Mouse (Mus musculus) embryonic facial prominence, embryonic 15.5 days (tissue): ENCODE data around the gene Fam83c. TPM values are rescaled to one million over a fixed set of nuclear protein-coding genes. Genes with fewer than 3 reads are reported as not detected.
"Not testable (repeated sequence)": the region's sequence is repeated elsewhere in the genome, so short reads cannot be mapped to it uniquely, and the experiment has no call there.

Experiments
- ATAC-seq: fragments of 200-750 bp; cut with Nextera tagmentation; 2 replicates; pipeline ENCODE4 v1.8.0; 2017; ENCODE audit warnings: low read depth, moderate TSS enrichment; ENCODE audit not compliant: insufficient number of reproducible peaks, low FRiP score, low TSS enrichment
- H3K27ac ChIP-seq: fragments of 300-500 bp; sonication (generic); replicated peaks from 2 replicates; pipeline ENCODE4 v1.5.1; 2015; ENCODE audit warnings: mild to moderate bottlenecking, inconsistent platforms
- H3K27me3 ChIP-seq: fragments of 300-500 bp; sonication (generic); 2 replicates; pipeline ENCODE4 v1.6.1; 2015; ENCODE audit warnings: inconsistent platforms
- H3K36me3 ChIP-seq: fragments of 300-500 bp; sonication (generic); 2 replicates; pipeline ENCODE4 v1.6.1; 2015; ENCODE audit warnings: mild to moderate bottlenecking, inconsistent platforms
- H3K4me1 ChIP-seq: fragments of 300-500 bp; sonication (generic); 2 replicates; pipeline ENCODE4 v1.6.1; 2015; ENCODE audit warnings: inconsistent platforms
- H3K4me2 ChIP-seq: fragments of 300-500 bp; sonication (generic); replicated peaks from 2 replicates; pipeline ENCODE4 v1.6.1; 2015; ENCODE audit warnings: mild to moderate bottlenecking, inconsistent platforms
- H3K4me3 ChIP-seq: fragments of 300-500 bp; sonication (generic); replicated peaks from 2 replicates; pipeline ENCODE4 v1.5.1; 2015; ENCODE audit warnings: mild to moderate bottlenecking, inconsistent platforms
- H3K9ac ChIP-seq: fragments of 300-500 bp; sonication (generic); 2 replicates; pipeline ENCODE4 v1.6.1; 2015; ENCODE audit warnings: inconsistent platforms
- H3K9me3 ChIP-seq: fragments of 300-500 bp; sonication (generic); replicated peaks from 2 replicates; pipeline ENCODE4 v1.6.1; 2016; ENCODE audit warnings: inconsistent platforms
- WGBS: fragments of 180-500 bp; shearing (Covaris S2); methylation state at CpG from one replicate; pipeline ENCODE4 v1.1.7; 2015; 5-methylcytosine and 5-hydroxymethylcytosine counted together
- polyA plus RNA-seq: library from polyadenylated mRNA; unstranded; fragments of >200 nt; fragmentation: Nextera tagmentation; extraction: Ambion mirVana; gene quantifications from 2 replicates; pipeline ENCODE4 v1.2.1, GENCODE M21; 2015

Fam83c gene
- polyA plus RNA-seq, 1 experiment from 2014 or later, result 4.8 TPM

- no peaks in the 10 kb centered on the region for H3K27me3 ChIP-seq
- no peaks in the 10 kb centered on the region for H3K9me3 ChIP-seq
- H3K9ac ChIP-seq, result no peak overlapping the region
- no peak for ATAC-seq
- no peak overlapping the region for H3K4me2 ChIP-seq
- H3K4me3 ChIP-seq, result no peak overlapping the region
- no peaks in the 10 kb centered on the region for H3K4me1 ChIP-seq
- WGBS, result 89% methylated on average over 6 of the region's 6 CpGs
- H3K27ac ChIP-seq, result no peak overlapping the region
- peaks cover 22% of the 10 kb centered on the region; the same call in 1 of the 2 replicates for H3K36me3 ChIP-seq
Observed at GRCm38 (mm10) chr2:155861581-155861980, 26.9 kb upstream of the Fam83c start.

GRCm38 (mm10) chr2:155860102-155860501, 25.4 kb upstream of the Fam83c start:
- H3K36me3 ChIP-seq, result peaks cover 30% of the 10 kb centered on the region; the same call in 1 of the 2 replicates
- H3K9me3 ChIP-seq, result no peaks in the 10 kb centered on the region
- no peak overlapping the region for H3K4me2 ChIP-seq
- no peaks in the 10 kb centered on the region for H3K4me1 ChIP-seq
- H3K9ac ChIP-seq, result no peak overlapping the region
- H3K4me3 ChIP-seq, result no peak overlapping the region
- no peak overlapping the region for H3K27ac ChIP-seq
- 82% methylated on average over 7 of the region's 7 CpGs for WGBS
- H3K27me3 ChIP-seq, result no peaks in the 10 kb centered on the region
- no peak for ATAC-seq

- no peak overlapping the region for H3K27ac ChIP-seq
- no peaks in the 10 kb centered on the region for H3K27me3 ChIP-seq
- H3K36me3 ChIP-seq, result peaks cover 60% of the 10 kb centered on the region
- no peak overlapping the region for H3K4me3 ChIP-seq
- ATAC-seq, result no peak
- 65% methylated on average over 5 of the region's 5 CpGs for WGBS
- no peaks in the 10 kb centered on the region for H3K9me3 ChIP-seq
- H3K4me2 ChIP-seq, result no peak overlapping the region
- H3K9ac ChIP-seq, result no peak overlapping the region
- no peaks in the 10 kb centered on the region for H3K4me1 ChIP-seq
Observed at GRCm38 (mm10) chr2:155852536-155852935, 17.9 kb upstream of the Fam83c start.

GRCm38 (mm10) chr2:155850120-155850519, 15.5 kb upstream of the Fam83c start:
- H3K4me3 ChIP-seq, result no peak overlapping the region
- H3K4me2 ChIP-seq, result no peak overlapping the region
- H3K36me3 ChIP-seq, result peaks cover 60% of the 10 kb centered on the region
- no peak overlapping the region for H3K9ac ChIP-seq
- no peaks in the 10 kb centered on the region for H3K9me3 ChIP-seq
- H3K27me3 ChIP-seq, result no peaks in the 10 kb centered on the region
- no peak overlapping the region for H3K27ac ChIP-seq
- H3K4me1 ChIP-seq, result no peaks in the 10 kb centered on the region
- 84% methylated on average over 7 of the region's 7 CpGs for WGBS
- no peak for ATAC-seq

- H3K4me1 ChIP-seq, result no peaks in the 10 kb centered on the region
- WGBS, result 56% methylated on average over 7 of the region's 7 CpGs
- H3K9ac ChIP-seq, result no peak overlapping the region
- peaks cover 65% of the 10 kb centered on the region for H3K36me3 ChIP-seq
- no peaks in the 10 kb centered on the region for H3K9me3 ChIP-seq
- no peak overlapping the region for H3K4me2 ChIP-seq
- ATAC-seq, result no peak
- no peak overlapping the region for H3K4me3 ChIP-seq
- no peaks in the 10 kb centered on the region for H3K27me3 ChIP-seq
- H3K27ac ChIP-seq, result no peak overlapping the region
Observed at GRCm38 (mm10) chr2:155849464-155849863, 14.8 kb upstream of the Fam83c start.

GRCm38 (mm10) chr2:155848291-155848690, 13.6 kb upstream of the Fam83c start:
- no peaks in the 10 kb centered on the region for H3K9me3 ChIP-seq
- no peak overlapping the region for H3K4me3 ChIP-seq
- no peak overlapping the region for H3K4me2 ChIP-seq
- H3K27me3 ChIP-seq, result no peaks in the 10 kb centered on the region
- no peak overlapping the region for H3K9ac ChIP-seq
- 38% methylated on average over 6 of the region's 6 CpGs for WGBS
- no peak overlapping the region for H3K27ac ChIP-seq
- H3K4me1 ChIP-seq, result no peaks in the 10 kb centered on the region
- ATAC-seq, result no peak
- peaks cover 64% of the 10 kb centered on the region for H3K36me3 ChIP-seq

- Histone ChIP-seq H3K27me3 (no peaks in the 10 kb centered on the region), H3K36me3 (peaks cover 56% of the 10 kb centered on the region), H3K9me3 (no peaks in the 10 kb centered on the region), H3K4me3 (no peak overlapping the region), H3K4me1 (no peaks in the 10 kb centered on the region), H3K4me2 (no peak overlapping the region), H3K27ac (no peak overlapping the region), H3K9ac (no peak overlapping the region)
- no peak for ATAC-seq
- WGBS, result 70% methylated on average over 8 of the region's 8 CpGs
Observed at GRCm38 (mm10) chr2:155846930-155847329, 12.3 kb upstream of the Fam83c start.

- Histone ChIP-seq H3K4me2 (no peak overlapping the region), H3K9ac (no peak overlapping the region), H3K4me1 (no peaks in the 10 kb centered on the region), H3K27me3 (no peaks in the 10 kb centered on the region), H3K4me3 (no peak overlapping the region), H3K9me3 (no peaks in the 10 kb centered on the region), H3K27ac (no peak overlapping the region), H3K36me3 (no peaks in the 10 kb centered on the region)
- 76% methylated on average over 4 of the region's 4 CpGs for WGBS
- ATAC-seq, result no peak
Observed at GRCm38 (mm10) chr2:155838961-155839360, 4.3 kb upstream of the Fam83c start.

- 66% methylated on average over 3 of the region's 3 CpGs for WGBS
- Histone ChIP-seq H3K4me1 (no peaks in the 10 kb centered on the region), H3K36me3 (no peaks in the 10 kb centered on the region)
Observed at GRCm38 (mm10) chr2:155837961-155838360, 3.3 kb upstream of the Fam83c start.

GRCm38 (mm10) chr2:155832087-155832486, 2.6 kb downstream of the Fam83c start:
- H3K27me3 ChIP-seq, ATAC-seq, H3K9ac ChIP-seq, H3K36me3 ChIP-seq, H3K27ac ChIP-seq, H3K4me3 ChIP-seq, H3K4me2 ChIP-seq, H3K9me3 ChIP-seq: not testable (repeated sequence)
- WGBS, result 61% methylated on average over 1 of the region's 1 CpGs
- H3K4me1 ChIP-seq, result peaks cover 11% of the 10 kb centered on the region

More at GRCm38 (mm10) chr2:155837961-155838360, 3.3 kb upstream of the Fam83c start:
- Histone ChIP-seq H3K27me3 (no peaks in the 10 kb centered on the region), H3K27ac (no peak overlapping the region), H3K9me3 (no peaks in the 10 kb centered on the region), H3K4me2 (no peak overlapping the region), H3K4me3 (no peak overlapping the region), H3K9ac (no peak overlapping the region)
- no peak for ATAC-seq

- Histone ChIP-seq H3K4me3 (no peak overlapping the region), H3K9me3 (no peaks in the 10 kb centered on the region), H3K36me3 (no peaks in the 10 kb centered on the region), H3K27me3 (no peaks in the 10 kb centered on the region), H3K4me1 (peaks cover 14% of the 10 kb centered on the region), H3K27ac (no peak overlapping the region), H3K4me2 (no peak overlapping the region), H3K9ac (no peak overlapping the region)
- no peak for ATAC-seq
- WGBS, result 56% methylated on average over 9 of the region's 9 CpGs
Observed at GRCm38 (mm10) chr2:155831302-155831701, 3.4 kb downstream of the Fam83c start.

GRCm38 (mm10) chr2:155830841-155831240, 3.8 kb downstream of the Fam83c start:
- Histone ChIP-seq H3K36me3 (no peaks in the 10 kb centered on the region), H3K27me3 (no peaks in the 10 kb centered on the region), H3K9ac (no peak overlapping the region), H3K4me3 (no peak overlapping the region), H3K4me2 (no peak overlapping the region), H3K9me3 (no peaks in the 10 kb centered on the region), H3K27ac (no peak overlapping the region), H3K4me1 (peaks cover 14% of the 10 kb centered on the region)
- WGBS, result 76% methylated on average over 8 of the region's 8 CpGs
- no peak for ATAC-seq
